Mouse (Mus musculus) NIH3T3 (cell line): ENCODE results near the gene Ensa.
"Not testable (repeated sequence)": the region's sequence is repeated elsewhere in the genome, so short reads cannot be mapped to it uniquely, and the experiment has no call there.

Experiments
- DNase-seq: peaks from one replicate; pipeline ENCODE4 v3.0.0-alpha.2; 2012; ENCODE audit warnings: low read depth

Ensa gene

DNA sequence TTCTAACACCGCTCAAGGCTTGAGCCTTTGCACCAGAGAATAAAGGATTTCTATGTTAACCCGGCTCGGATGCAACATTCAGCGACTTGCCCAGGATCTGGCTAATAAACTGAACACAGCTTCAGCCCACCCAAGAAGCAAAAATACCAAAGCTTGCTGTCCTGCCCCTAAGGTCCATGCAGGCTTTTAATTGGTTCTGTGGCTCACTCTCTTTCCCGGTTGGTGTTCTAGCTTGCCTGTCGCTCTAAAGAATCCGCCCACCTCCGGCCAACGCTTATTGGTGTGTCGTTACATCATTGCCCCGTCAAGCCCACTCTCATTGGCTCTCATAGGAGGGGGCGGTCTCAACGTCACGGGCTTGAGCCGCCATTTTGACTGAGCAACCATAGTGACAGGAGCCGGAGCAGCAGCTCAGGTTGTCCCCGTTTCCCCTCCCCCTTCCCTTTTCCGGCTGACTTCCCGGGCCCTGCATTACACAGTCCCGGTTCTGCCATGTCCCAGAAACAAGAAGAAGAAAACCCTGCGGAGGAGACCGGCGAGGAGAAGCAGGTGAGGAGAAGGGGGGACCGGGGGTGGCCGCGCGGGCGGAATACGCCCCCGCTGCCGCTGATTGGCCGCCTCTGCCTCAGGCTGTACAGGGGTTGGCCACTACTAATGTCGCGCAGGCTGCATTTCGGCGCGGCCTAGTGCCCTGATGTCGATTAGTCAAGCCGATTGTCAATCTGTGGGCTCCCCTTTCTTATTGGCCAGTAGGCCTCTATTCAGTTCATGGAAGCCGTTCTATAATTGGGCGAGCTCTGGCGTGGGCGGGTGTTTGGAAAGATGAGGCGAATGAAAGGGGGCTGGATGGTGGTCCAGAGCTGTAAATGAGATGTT lies at the start of gene Ensa:
TSS of gene Ensa (plus strand) at position 366 of the 876 bp plus-strand sequence.
- DNase-seq = peak; percentile 99

DNA sequence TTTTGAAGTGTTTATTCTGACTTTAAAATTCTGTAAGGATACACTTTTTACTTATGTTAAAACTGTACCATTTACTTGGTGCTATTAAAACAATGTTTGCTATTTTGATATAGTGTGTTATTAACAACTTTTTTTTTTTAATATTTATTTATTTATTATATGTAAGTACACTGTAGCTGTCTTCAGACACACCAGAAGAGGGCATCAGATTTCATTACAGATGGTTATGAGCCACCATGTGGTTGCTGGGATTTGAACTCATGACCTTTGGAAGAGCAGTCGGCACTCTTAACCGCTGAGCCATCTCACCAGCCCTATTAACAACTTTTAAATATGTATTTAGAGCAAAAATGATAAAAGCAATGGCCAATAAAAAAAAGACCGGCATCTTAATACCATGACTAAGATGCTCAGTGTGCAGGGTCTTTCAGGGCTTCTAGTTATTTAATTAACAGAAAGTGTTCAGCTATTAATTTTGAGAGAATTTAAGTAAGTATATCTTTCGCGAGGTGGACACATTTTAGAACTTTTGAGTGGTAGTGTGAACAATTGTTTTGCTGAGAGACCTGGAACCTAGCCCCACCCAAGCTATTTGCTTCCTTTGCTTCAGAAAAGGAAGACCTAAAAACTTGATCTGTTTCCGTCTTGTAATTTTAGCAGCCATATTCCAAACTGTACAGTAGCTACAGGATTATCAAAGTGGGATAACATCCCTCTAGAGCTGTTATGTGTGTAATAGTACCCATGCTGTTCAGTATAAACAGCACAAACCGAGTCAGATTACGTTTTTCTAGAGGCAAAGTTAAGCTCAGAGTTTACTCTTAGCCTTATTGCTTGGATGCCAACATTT lies 36.8 kb upstream of the Ensa start:
- no peak for DNase-seq

- DNase-seq = peak; percentile 96
These were observed 36.1 kb upstream of the Ensa start, which contains the start of gene Golph3l for GRCm38 (mm10) chr3:95588604-95589086. Golph3l (plus strand) TSS chr3:95588934.

DNA sequence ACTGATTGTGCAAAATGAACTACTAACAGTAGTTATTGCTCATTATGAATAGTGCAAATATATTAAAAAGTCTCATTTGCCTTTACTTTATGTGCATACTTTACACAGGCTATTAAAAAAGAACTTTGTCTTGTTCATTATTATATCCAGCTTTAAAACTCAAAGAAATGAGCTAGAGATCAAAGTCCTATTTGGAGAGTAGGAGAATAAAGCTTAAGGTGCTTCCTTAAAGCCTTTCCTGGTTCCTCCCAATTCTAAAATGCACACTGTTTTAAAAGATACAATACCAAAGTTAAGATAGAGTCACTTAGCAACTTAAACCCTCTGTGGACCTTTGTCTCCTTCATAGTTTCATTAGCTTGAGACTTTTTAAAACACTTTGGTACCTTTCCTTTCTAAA lies 26.1 kb upstream of the Ensa start:
- no peak for DNase-seq

DNA sequence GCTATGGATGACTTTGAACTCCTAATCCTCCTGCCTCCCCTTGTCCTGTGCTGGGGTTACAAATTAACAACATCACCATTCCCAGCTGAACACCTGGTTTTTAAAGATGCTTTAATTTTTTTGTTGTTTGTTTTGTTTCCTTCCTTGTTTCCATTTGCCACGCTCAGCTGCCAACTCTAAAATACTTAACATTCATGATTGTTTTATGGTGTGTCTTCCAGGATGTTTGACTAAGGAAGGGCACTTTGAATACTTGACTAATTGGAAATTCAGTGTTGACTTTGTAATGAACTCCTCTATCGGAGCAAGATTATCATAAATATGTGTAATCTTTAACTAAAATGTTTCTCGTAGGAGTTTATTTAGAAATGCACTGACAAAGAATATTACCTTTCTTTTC lies 23.5 kb upstream of the Ensa start:
- no peak for DNase-seq

GRCm38 (mm10) chr3:95606096-95606495 lies 18.7 kb upstream of the Ensa start:
- DNase-seq = peak; percentile 60

- DNase-seq = no peak
These were observed 15.6 kb upstream of the Ensa start for GRCm38 (mm10) chr3:95609195-95609594.

- no peak for DNase-seq
These were observed 10.8 kb upstream of the Ensa start for GRCm38 (mm10) chr3:95613996-95614395.

DNA sequence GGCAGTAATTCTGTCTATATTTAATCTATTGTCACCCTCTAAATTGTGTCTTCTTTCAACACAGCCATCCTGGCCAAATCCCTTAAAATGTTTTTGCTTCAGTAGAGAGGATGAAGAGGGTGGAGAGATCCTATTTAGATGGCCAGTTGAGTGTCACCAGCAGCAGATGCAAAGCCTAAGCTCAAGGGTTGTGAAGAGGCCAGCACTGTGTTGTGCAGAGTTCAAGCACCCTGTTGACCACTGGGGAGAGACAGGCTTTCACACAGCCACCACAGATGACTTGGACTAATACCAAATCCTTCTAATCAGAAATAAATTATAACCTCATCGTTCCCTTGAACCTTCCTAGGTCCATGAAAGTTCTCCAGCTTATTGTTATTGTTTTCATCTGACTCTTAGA lies 6.3 kb upstream of the Ensa start:
- DNase-seq = no peak

DNA sequence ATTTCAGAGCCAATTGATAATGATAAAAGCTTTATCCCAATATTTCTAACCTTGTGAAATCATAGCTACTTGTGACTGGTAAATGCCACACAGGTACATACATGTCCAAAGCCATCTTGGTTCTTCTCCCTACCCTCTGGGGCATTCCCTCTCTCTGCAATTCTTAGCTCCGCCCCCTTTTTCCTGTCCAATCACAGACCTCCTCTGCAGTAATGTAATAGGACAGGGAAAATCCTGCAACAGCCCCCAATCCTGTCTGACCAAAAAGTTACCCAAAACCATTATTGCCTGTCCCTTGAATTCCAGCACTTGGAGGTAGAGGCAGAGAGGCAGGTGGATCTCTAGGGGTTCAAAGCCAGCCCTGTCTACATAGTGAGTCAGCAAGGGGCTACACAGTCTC lies 3.6 kb upstream of the Ensa start:
- no peak for DNase-seq

GRCm38 (mm10) chr3:95622421-95622820 lies 2.4 kb upstream of the Ensa start:
- DNase-seq = not testable (repeated sequence)

DNA sequence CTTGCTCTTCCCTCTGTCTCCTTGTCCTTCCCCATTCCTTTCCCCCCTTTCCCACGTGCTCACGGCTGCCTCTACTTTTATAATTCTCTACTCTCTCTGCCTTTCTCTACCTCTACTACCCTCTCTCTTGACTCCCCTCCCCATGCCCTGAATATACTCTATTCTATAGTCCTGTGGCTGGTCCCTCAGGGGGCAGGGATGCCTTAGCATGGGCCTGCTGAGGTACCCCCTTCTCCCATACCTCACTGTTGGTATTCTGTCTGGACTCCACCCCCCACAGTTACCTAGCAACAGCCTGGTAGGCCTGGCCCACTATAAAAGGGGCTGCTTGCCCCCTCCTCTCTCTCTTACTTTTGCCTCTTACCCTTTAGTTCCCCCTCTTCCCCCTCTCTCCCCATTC lies 1.2 kb upstream of the Ensa start:
- no peak for DNase-seq

- not testable (repeated sequence) for DNase-seq
These were observed 740 bp upstream of the Ensa start for GRCm38 (mm10) chr3:95623991-95624515.

- DNase-seq = no peak
These were observed 3.0 kb downstream of the Ensa start for GRCm38 (mm10) chr3:95627763-95628162.

DNA sequence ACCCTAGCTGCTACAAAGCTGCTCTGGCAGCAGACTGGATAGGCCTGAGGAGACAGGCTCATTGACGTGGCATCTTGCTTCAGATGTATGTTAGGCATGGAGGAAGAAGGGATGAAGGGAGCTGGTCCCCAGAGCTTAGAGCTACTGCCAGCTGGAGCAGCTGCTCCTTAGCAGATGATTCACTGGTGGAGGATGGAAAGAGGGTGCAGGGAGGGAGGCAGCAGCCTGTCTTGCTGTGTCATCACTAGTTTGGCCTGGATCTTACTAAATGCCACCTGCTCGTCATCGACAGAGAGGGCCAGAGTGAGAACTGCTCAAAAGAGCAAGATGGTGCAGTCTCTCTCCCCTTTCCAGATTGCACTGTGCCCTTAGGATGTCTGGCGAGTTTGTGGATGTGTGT lies 5.0 kb downstream of the Ensa start:
- peak; percentile 39 for DNase-seq

GRCm38 (mm10) chr3:95630856-95631255 lies 6.1 kb downstream of the Ensa start:
- no peak for DNase-seq

DNA sequence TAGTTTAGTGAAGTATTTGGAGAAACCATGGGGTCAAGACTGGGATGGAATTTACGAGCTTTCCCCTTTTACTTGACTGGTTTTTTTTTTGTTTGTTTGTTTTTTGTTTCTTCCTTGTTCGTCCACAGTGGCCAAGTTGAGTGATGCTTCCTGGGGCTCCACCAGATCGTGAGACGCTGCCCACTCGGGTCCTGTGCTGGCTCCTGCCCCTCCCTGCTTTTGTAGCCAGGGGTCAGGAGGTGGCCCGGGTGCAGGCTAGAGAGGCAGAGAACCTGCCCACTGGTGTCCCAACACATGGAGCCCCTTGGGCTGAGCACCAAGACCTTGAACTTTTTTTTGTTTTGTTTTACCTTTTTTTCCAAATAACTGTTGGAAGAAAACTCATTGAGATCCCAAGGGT lies 6.5 kb downstream of the Ensa start:
- no peak for DNase-seq

GRCm38 (mm10) chr3:95632648-95633588 lies 8.1 kb downstream of the Ensa start:
- DNase-seq = peak; percentile 81

DNA sequence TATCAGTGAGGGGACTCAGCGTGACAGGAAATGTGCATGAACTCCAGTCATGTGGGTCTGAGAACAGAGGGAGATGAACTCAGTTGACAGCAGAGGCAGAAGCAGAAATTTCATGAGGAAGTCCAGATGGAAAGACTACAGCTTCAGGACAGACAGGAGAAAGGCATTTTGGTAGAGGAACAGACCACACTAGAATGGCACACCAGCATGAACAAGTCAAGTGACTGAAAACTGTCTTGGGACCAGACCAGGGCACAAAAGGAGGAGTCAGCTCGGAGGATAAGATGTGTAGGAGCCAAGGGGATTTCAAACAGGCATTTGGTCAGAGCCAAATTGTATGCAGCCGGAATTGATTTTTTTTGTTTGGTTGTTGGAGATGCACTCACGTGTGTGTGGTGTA lies 10.8 kb downstream of the Ensa start:
- DNase-seq = no peak

- DNase-seq = no peak
These were observed 11.3 kb downstream of the Ensa start for GRCm38 (mm10) chr3:95636072-95636471.

DNA sequence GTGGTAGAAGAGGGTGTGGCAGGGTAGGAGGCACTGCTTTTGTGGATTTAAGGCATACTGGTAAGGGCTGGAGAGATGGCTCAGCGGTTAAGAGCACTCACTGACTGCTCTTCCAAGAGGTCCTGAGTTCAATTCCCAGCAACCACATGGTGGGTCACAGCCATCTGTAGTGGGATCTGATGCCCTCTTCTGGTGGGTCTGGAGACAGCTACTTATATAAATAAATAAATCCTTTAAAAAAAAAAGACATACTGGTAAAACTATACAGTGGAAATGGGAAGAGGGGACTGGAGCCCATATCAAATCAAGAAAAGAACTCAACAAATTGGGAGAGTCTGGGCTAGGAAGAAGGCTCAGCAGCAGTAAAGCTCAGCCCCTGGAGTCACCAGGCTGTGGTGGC lies 14.9 kb downstream of the Ensa start:
- DNase-seq = peak; percentile 23
